Mouse (Mus musculus) splenic B cell, adult 2 months (primary cell): ENCODE results near the gene Hist1h3g.
A peak's percentile ranks its signal among the peaks of the same experiment; 100 is the strongest.
"Not testable (repeated sequence)": the region's sequence is repeated elsewhere in the genome, so short reads cannot be mapped to it uniquely, and the experiment has no call there.

Experiments
- DNase-seq: peaks from one replicate; pipeline ENCODE4 v3.0.0-alpha.2; 2011; ENCODE audit warnings: low read depth, low spot score
- H3K27me3 ChIP-seq: 2 replicates; pipeline ENCODE4 v1.6.1; 2012; ENCODE audit warnings: mild to moderate bottlenecking, low read length, moderate library complexity, mixed read lengths; ENCODE audit not compliant: control insufficient read depth, poor library complexity, insufficient read depth, severe bottlenecking
- H3K36me3 ChIP-seq: 2 replicates; pipeline ENCODE4 v1.6.1; 2012; ENCODE audit warnings: mild to moderate bottlenecking, low read length, moderate library complexity, mixed read lengths; ENCODE audit not compliant: control insufficient read depth, poor library complexity, insufficient read depth, severe bottlenecking

Hist1h3g gene

GRCm38 (mm10) chr13:23538249-23538648 is 3.0 kb downstream of the Hist1h3g start:
- DNase-seq: no peak
- H3K36me3 ChIP-seq: no peaks in the 10 kb centered on the region
- no peaks in the 10 kb centered on the region for H3K27me3 ChIP-seq

- not testable (repeated sequence) for H3K36me3 ChIP-seq, H3K27me3 ChIP-seq, DNase-seq
These were observed 4.6 kb downstream of the Hist1h3g start for GRCm38 (mm10) chr13:23539821-23540220.

- Histone ChIP-seq H3K27me3 (no peaks in the 10 kb centered on the region), H3K36me3 (0 out of 2 replicates have a peak, but pooled peaks cover 2% of the 10 kb centered on the region)
- no peak for DNase-seq
These were observed 6.3 kb downstream of the Hist1h3g start for GRCm38 (mm10) chr13:23541497-23541896.

GRCm38 (mm10) chr13:23542225-23542980 is 7.2 kb downstream of the Hist1h3g start:
- H3K27me3 ChIP-seq, H3K36me3 ChIP-seq, DNase-seq: not testable (repeated sequence)

- DNase-seq: peak; percentile 97
- not testable (repeated sequence) for H3K27me3 ChIP-seq, H3K36me3 ChIP-seq
These were observed 7.9 kb downstream of the Hist1h3g start, which contains the start of gene Hist1h2bh for GRCm38 (mm10) chr13:23542999-23543607. TSS of gene Hist1h2bh (minus strand) at chr13:23543392.

- Histone ChIP-seq H3K36me3 (0 out of 2 replicates have a peak, but pooled peaks cover 2% of the 10 kb centered on the region), H3K27me3 (no peaks in the 10 kb centered on the region)
- peak; percentile 96 for DNase-seq
These were observed 9.0 kb downstream of the Hist1h3g start, which contains the start of gene Hist1h3f for GRCm38 (mm10) chr13:23543965-23544786. TSS of gene Hist1h3f (plus strand) at chr13:23544052.

- DNase-seq, H3K36me3 ChIP-seq, H3K27me3 ChIP-seq: not testable (repeated sequence)
These were observed 9.5 kb downstream of the Hist1h3g start for GRCm38 (mm10) chr13:23544787-23545120.

GRCm38 (mm10) chr13:23546694-23547093 is 11.5 kb downstream of the Hist1h3g start:
- no peaks in the 10 kb centered on the region for H3K27me3 ChIP-seq
- no peak for DNase-seq
- 0 out of 2 replicates have a peak, but pooled peaks cover 2% of the 10 kb centered on the region for H3K36me3 ChIP-seq

- H3K27me3 ChIP-seq: no peaks in the 10 kb centered on the region
- DNase-seq: no peak
- 0 out of 2 replicates have a peak, but pooled peaks cover 2% of the 10 kb centered on the region for H3K36me3 ChIP-seq
These were observed 15.5 kb downstream of the Hist1h3g start for GRCm38 (mm10) chr13:23550761-23551145.

GRCm38 (mm10) chr13:23551146-23551834 is 16.1 kb downstream of the Hist1h3g start, which contains the start of gene Hist1h4f:
TSS of gene Hist1h4f (minus strand) at chr13:23551648.
- H3K36me3 ChIP-seq, H3K27me3 ChIP-seq: not testable (repeated sequence)
- DNase-seq: peak; percentile 85

- H3K27me3 ChIP-seq: no peaks in the 10 kb centered on the region
- DNase-seq: no peak
- no peaks in the 10 kb centered on the region for H3K36me3 ChIP-seq
These were observed 17.0 kb downstream of the Hist1h3g start for GRCm38 (mm10) chr13:23551931-23552914.

GRCm38 (mm10) chr13:23552962-23553361 is 17.7 kb downstream of the Hist1h3g start, which contains the start of gene Hist1h1d:
TSS of gene Hist1h1d (plus strand) at chr13:23553262.
- Histone ChIP-seq H3K36me3 (no peaks in the 10 kb centered on the region), H3K27me3 (no peaks in the 10 kb centered on the region)
- DNase-seq: no peak

GRCm38 (mm10) chr13:23554393-23554792 is 19.2 kb downstream of the Hist1h3g start:
- no peak for DNase-seq
- Histone ChIP-seq H3K27me3 (no peaks in the 10 kb centered on the region), H3K36me3 (no peaks in the 10 kb centered on the region)
